Mouse (Mus musculus) ES-CJ7 (cell line): ENCODE data around the gene 4930404N11Rik.
A peak's percentile ranks its signal among the peaks of the same experiment; 100 is the strongest.

Experiments
- DNase-seq: peaks from one replicate; pipeline ENCODE4 v3.0.0; 2011; ENCODE audit warnings: low read depth, low spot score

4930404N11Rik gene

GRCm38 (mm10) chr10:81329194-81329975, 36.2 kb downstream of the 4930404N11Rik start:
- no peak for DNase-seq

DNA sequence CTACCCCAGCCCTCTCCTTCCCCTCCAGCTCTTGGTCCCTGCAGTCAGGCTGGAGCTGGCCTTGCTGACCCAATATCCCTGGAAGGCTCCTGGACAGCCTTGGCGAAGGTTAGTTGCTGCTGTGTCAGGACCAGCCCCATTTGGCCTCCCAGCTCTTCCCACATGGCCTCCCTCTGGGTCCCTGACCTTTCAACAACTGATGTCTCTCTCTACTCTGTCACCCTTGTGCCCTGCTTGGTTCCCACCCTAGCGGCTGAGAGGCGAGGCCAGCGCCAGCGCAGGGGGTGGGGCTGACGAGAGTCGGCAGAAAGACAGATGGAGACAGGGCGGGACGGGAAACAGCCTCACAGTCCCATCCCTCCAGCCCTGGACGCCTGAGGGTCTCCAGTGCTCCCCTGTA, 37.2 kb downstream of the 4930404N11Rik start, which contains the start of gene Tbxa2r:
Tbxa2r (plus strand) TSS at position 346 of the 400 bp plus-strand sequence.
- no peak for DNase-seq

GRCm38 (mm10) chr10:81327959-81328358, 37.7 kb downstream of the 4930404N11Rik start:
- DNase-seq = no peak

DNA sequence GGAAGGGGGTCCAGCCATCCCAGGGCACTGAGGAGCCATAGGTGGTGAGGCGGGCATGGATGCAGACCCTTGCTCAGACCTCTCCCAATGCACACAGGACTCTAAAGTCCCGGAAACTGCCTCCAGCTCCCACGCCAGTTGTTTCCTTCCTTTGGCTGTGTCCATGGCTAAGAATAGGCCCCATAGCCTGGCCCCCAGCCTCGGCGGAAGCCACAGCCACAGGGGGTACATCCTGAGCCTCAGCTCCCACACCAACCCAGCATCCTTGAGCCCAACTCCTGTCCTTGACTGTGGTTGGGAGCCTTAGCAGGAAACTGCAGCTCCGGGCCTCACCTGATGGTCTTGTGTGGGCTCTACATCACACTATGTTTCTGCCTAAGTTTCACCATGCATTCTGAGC, 38.8 kb downstream of the 4930404N11Rik start:
- DNase-seq = no peak

- no peak for DNase-seq
These were observed 39.8 kb downstream of the 4930404N11Rik start for GRCm38 (mm10) chr10:81325781-81326180.

DNA sequence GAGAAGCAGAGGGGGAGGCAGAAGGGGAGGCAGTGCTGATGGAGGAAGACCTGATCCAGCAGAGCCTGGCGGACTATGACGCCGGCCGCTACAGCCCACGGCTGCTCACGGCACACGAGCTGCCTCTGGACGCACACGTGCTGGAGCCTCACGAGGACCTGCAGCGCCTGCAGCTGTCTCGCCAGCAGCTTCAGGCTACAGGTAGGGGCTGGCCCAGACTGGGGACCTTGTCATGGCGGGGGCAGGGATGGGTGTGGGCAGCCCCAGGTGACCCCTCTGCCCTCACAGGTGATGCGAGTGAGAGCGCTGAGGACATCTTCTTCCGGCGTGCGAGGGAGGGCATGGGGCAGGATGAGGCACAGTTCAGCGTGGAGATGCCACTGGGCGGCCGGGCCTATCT, 40.4 kb downstream of the 4930404N11Rik start:
- no peak for DNase-seq

GRCm38 (mm10) chr10:81323791-81324530, 41.7 kb downstream of the 4930404N11Rik start:
- no peak for DNase-seq

DNA sequence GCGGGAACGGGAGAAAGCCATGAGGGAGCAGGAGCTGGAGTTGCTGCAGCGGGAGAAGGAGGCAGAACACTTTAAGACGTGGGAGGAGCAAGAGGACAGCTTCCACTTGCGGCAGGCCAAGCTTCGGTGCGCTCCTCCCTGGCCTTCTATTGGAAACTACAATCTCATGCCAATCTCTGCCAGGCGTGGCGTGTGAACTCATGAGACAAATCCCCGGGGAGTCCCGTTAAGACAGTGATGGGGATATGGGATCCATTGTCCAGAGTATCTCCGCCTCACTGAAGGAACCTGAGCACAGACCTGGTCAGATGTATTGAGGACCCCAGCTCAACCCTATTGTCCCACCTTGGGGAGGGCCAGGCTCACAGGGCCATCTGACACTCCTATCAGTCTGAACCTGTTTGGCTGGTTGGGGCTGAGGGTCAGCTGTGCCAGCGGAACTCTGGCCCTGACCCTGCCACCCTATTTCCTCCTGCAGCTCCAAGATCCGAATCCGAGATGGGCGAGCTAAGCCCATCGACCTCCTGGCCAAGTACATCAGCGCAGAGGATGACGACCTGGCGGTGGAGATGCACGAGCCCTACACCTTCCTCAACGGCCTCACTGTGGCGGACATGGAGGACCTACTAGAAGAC, 42.4 kb downstream of the 4930404N11Rik start:
- DNase-seq = no peak

DNA sequence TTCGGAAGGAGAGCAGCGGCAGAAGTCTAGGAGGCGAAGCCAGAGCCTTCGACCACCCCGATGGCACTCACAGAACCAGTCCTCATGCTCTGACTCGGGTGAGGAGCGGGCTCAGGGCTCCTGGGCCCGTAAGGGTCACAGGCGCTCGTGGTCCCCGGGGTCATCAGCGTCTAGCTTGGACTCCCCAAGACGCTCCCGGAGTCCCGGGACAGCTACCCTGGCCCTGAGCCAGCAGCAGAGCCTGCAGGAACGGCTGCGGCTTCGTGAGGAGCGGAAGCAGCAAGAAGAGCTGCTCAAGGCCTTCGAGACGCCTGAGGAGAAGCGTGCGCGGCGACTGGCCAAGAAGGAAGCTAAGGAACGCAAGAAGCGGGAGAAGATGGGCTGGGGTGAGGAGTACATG, 43.2 kb downstream of the 4930404N11Rik start:
- no peak for DNase-seq

DNA sequence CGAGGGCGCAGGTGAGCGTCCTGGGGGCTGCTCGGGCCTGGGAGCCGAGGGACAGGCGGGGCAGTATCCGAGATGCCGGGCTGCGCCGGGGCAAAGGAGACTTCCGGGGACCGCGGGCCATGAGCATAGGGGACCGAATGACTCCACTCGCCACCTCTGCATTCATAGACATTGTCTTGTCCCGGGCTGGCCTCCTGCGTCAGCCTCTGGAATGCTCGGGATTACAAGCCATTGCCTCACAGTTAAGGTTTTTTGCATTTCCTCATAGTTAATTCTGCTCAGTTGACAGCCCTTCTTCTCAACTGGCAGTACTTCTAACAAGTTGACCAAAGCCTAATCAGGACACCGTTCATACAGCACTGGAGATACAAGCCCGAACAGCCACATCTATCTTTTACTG, 44.2 kb downstream of the 4930404N11Rik start:
- no peak for DNase-seq

- peak; percentile 100 for DNase-seq
These were observed 44.9 kb downstream of the 4930404N11Rik start, which contains the start of gene Cactin for GRCm38 (mm10) chr10:81320550-81321347. Gene Cactin (plus strand): TSS chr10:81321103.

DNA sequence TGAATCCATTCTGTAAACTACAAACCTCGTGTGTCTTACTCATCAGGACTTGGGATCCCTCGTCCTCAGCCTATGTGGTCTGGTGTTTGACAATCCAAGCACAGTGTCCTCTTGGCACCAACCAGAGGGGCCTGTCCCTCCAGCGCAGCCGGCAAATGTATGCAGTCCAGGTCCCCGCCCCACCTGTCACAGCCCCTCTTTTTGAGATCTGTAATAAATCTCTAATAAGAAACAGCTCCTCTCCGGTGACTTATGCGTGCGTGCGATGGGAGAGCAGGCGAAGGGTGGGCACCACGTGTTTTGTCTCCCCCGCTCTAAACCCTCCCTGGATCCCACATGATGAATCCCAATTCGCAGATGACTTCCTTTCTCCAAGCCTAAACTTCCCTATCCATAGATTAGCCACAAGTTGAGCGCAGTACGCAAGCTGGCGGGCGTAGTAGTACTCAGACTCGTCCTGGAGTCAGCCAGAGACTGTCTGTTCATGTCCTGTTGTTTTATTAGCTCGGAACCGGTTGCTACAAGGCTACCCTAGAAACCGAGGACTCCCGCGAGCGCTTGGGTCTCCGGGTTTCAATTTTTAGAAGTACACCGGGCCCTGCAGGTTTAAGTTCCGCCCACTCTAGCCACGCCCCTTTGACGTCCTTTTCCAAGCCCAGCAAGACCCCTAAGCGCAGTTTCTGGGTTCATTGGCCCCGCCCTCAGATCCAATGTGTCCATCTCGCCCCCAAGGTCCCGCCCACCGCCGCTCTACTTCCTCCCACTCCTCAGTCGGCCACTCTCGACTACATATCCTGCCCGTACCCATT, 45.7 kb downstream of the 4930404N11Rik start:
- peak; percentile 99 for DNase-seq

DNA sequence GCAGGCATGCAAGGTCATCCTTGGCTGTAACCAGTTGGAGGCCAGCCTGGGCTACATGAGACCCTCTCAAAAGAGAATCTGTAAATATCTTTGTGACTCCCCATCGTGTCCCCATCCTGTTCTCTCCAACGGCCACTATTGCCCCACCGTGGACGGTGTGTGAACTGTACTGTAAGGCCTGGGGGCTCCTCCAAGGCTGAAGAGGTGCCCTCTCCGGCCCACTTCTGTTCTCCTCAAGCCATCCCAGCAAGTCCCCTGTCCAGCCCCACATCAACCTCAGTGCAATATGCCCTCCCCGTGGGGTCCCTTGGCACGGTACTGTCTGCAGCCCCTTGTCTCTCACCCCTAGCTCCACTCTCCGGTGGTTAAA, 46.3 kb downstream of the 4930404N11Rik start:
- DNase-seq = no peak

- no peak for DNase-seq
These were observed 46.9 kb downstream of the 4930404N11Rik start for GRCm38 (mm10) chr10:81318589-81319329.

GRCm38 (mm10) chr10:81317273-81317672, 48.3 kb downstream of the 4930404N11Rik start:
- peak; percentile 83 for DNase-seq

DNA sequence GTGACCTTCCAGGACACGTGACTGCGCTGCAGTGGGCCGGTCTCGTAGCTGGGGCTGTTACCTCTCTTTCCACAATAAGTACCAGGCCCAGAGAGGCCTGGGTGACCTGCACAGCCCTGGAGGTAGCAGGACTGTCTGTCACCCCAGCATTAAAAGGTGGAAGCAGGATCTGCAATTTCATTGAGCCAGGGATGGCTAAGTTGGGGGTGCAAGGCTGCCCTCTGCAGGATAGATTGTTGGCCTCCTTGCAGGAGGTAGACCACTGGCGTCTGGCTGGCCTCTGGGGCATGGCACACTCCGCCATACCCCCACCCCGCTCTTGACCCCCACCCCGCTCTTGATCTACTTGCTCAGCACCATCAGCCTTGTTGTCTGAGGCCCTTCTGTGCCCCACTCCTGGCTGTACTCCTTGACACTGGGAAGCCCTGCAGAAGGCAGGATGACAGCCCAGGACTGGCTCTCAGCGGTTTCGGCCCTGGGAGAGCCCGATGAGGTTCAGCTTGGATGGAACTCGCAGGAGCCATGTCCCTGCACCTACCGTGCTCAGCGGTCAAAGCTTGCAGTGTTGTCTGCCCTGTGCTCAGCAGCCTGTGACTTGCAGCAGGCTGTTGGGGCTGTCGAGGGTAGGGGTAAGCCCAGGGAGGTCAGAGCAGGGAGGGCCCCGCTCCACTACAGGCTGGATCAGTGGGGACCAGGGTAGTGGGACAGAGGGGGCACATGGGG, 49.1 kb downstream of the 4930404N11Rik start:
- no peak for DNase-seq

- no peak for DNase-seq
These were observed 50.0 kb downstream of the 4930404N11Rik start for GRCm38 (mm10) chr10:81315587-81315986.

- no peak for DNase-seq
These were observed 51.4 kb downstream of the 4930404N11Rik start for GRCm38 (mm10) chr10:81314201-81314600.

DNA sequence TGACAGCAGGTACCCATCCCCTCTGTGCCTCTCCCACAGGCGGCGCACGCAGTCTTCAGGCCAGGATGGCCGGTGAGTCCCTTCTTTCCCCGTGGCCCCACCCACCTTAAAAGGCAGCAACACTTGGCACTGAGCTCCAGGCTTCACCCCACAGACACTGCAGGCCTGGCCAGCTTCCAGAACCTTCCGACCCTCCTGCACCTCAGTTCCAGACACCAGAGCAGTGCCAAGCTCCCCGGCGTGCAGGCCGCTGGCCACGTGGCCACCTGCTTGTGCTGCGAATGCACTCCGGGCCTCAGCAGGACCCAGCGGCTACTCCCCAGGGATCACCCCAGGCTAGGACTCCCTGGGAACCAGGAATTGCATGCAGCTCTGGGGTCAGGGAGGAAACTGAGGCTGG, 52.0 kb downstream of the 4930404N11Rik start:
- DNase-seq = no peak
